Mouse (Mus musculus): ENCODE data around the gene Tmtc4. TPM values are rescaled to one million over a fixed set of nuclear protein-coding genes. Genes with fewer than 3 reads are reported as not detected.
A peak's percentile ranks its signal among the peaks of the same experiment; 100 is the strongest.

Tmtc4 gene
- total and polyA plus RNA-seq, 2 experiments from 2014 or later, result 9.3 to 17.2 TPM

GRCm38 (mm10) chr14:123015687-123016086, 31.9 kb upstream of the Tmtc4 start:
- TF ChIP-seq CTCF (IDR thresholded peaks at IDR 0.05; ENCODE audit: low read depth) (no peak), EP300 (IDR thresholded peaks at IDR 0.05; ENCODE audit: low read depth) (no peak)

DNA sequence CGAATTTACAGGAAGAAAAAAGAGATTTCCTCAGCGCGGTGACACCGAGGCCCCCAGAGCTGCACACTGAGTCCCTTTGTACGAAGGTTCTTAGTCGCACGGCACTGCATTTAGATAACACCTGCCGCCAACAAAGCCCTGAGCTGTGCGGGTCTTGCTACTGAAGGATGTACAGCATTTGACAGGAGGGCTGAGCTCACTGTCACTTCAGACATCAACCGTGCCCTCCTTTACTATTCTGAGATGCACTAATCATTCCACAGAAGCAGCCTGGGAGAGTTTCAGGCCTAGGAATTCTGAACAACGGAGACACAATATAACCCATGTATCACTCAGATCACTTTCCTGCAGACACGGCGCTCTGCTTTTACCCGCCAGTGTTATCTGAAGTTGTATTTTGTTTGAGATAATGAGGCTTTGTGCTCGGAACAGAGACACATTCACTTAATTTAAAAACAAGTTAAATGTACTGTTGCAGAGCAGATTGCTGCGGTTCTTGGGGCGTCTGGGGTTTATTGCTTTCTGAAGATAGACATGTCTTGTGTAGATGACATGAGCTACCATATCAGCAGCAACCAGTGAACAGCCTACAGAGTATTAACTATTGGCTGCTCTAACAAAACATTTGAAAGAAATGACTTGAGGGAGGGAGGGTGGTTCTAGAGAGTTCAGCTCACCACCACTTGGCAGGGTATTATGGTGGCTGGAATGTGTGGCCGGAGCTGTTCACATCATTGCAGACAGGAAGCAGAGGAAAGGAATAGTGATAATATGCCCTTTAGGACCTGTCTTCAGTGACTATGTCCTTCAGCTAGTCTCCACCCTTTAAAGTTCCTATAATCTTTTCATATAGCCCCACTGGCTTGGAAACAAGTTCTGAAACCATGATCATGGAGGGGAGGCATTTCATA, 25.5 kb upstream of the Tmtc4 start:
- Histone ChIP-seq H3K27me3 (ENCODE audit: control insufficient read depth, insufficient read depth, low read length) (no peaks in the 10 kb centered on the region), H3K36me3 (replicated peaks; ENCODE audit: control insufficient read depth, insufficient read depth, low read length) (no peaks in the 10 kb centered on the region), H3K4me1 (ENCODE audit: control insufficient read depth, insufficient read depth) (no peaks in the 10 kb centered on the region), H3K9ac (replicated peaks; ENCODE audit: low read depth, low read length) (no peak overlapping the region), H3K9me3 (replicated peaks; ENCODE audit: control insufficient read depth, low read length) (no peaks in the 10 kb centered on the region), H3K4me3 (ENCODE audit: low read depth, low read length) (no peak overlapping the region), H3K4me2 (ENCODE audit: low read depth, low read length) (no peak overlapping the region), H3K27ac (ENCODE audit: low read depth) (no peak overlapping the region)
- 24% methylated on average over 18 of the region's 18 CpGs for WGBS
- TF ChIP-seq EP300 (IDR thresholded peaks at IDR 0.05; ENCODE audit: low read depth) (no peak), CTCF (IDR thresholded peaks at IDR 0.05; ENCODE audit: low read depth) (no peak)
- DNase-seq (ENCODE audit: low spot score), result no peak
- peak; percentile 24; the same call in 1 of the 2 replicates for ATAC-seq (ENCODE audit: insufficient read depth, low read depth)

More at GRCm38 (mm10) chr14:123015687-123016086, 31.9 kb upstream of the Tmtc4 start:
- Histone ChIP-seq H3K9me3 (replicated peaks; ENCODE audit: control insufficient read depth, low read length) (no peaks in the 10 kb centered on the region), H3K4me3 (ENCODE audit: low read depth, low read length) (no peak overlapping the region), H3K4me1 (ENCODE audit: control insufficient read depth, insufficient read depth) (no peaks in the 10 kb centered on the region), H3K36me3 (replicated peaks; ENCODE audit: control insufficient read depth, insufficient read depth, low read length) (no peaks in the 10 kb centered on the region), H3K27ac (ENCODE audit: low read depth) (no peak overlapping the region), H3K9ac (replicated peaks; ENCODE audit: low read depth, low read length) (no peak overlapping the region), H3K27me3 (ENCODE audit: control insufficient read depth, insufficient read depth, low read length) (no peaks in the 10 kb centered on the region), H3K4me2 (ENCODE audit: low read depth, low read length) (no peak overlapping the region)
- DNase-seq (ENCODE audit: low spot score) (no peak), ATAC-seq (ENCODE audit: insufficient read depth, low read depth) (no peak)
- WGBS, result 75% methylated on average over 2 of the region's 2 CpGs

DNA sequence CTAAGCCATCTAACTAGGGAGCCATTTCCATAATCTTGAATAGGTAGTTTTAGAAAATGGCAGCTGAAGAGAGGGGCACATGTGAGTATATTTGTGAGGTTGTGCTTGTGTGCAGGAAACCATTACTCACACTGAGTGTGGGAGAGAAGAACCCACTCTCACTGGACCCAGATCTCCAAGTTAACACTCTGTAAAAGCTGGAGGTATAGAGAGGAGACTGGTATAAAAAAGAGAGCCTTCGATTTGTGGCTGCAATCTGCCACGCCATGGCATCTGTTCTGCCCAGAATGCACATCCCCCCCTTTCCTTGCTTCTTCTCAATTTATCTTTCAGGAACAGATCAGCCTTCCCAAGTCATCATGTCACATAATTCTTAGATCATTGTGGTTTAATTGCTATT, 24.8 kb upstream of the Tmtc4 start:
- no peak for DNase-seq (ENCODE audit: low spot score)
- H3K27me3 ChIP-seq (ENCODE audit: control insufficient read depth, insufficient read depth, low read length), result no peaks in the 10 kb centered on the region
- H3K4me2 ChIP-seq (ENCODE audit: low read depth, low read length), result no peak overlapping the region
- 53% methylated on average over 2 of the region's 2 CpGs for WGBS
- no peak overlapping the region for H3K9ac ChIP-seq (replicated peaks; ENCODE audit: low read depth, low read length)
- TF ChIP-seq EP300 (IDR thresholded peaks at IDR 0.05; ENCODE audit: low read depth) (no peak), CTCF (IDR thresholded peaks at IDR 0.05; ENCODE audit: low read depth) (no peak)
- no peaks in the 10 kb centered on the region for H3K9me3 ChIP-seq (replicated peaks; ENCODE audit: control insufficient read depth, low read length)
- ATAC-seq (ENCODE audit: insufficient read depth, low read depth), result no peak
- H3K4me3 ChIP-seq (ENCODE audit: low read depth, low read length), result no peak overlapping the region
- H3K4me1 ChIP-seq (ENCODE audit: control insufficient read depth, insufficient read depth), result no peaks in the 10 kb centered on the region
- no peak overlapping the region for H3K27ac ChIP-seq (ENCODE audit: low read depth)
- no peaks in the 10 kb centered on the region for H3K36me3 ChIP-seq (replicated peaks; ENCODE audit: control insufficient read depth, insufficient read depth, low read length)

GRCm38 (mm10) chr14:123003715-123004114, 19.9 kb upstream of the Tmtc4 start:
- TF ChIP-seq CTCF (IDR thresholded peaks at IDR 0.05; ENCODE audit: low read depth), result no peak
- no peak for TF ChIP-seq EP300 (IDR thresholded peaks at IDR 0.05; ENCODE audit: low read depth)
- Histone ChIP-seq H3K27me3 (ENCODE audit: control insufficient read depth, insufficient read depth, low read length) (no peaks in the 10 kb centered on the region), H3K27ac (ENCODE audit: low read depth) (no peak overlapping the region), H3K9ac (replicated peaks; ENCODE audit: low read depth, low read length) (no peak overlapping the region), H3K9me3 (replicated peaks; ENCODE audit: control insufficient read depth, low read length) (no peaks in the 10 kb centered on the region), H3K36me3 (replicated peaks; ENCODE audit: control insufficient read depth, insufficient read depth, low read length) (no peaks in the 10 kb centered on the region), H3K4me2 (ENCODE audit: low read depth, low read length) (no peak overlapping the region), H3K4me1 (ENCODE audit: control insufficient read depth, insufficient read depth) (no peaks in the 10 kb centered on the region), H3K4me3 (ENCODE audit: low read depth, low read length) (no peak overlapping the region)
- WGBS, result 80% methylated on average over 1 of the region's 1 CpGs
- DNase-seq (ENCODE audit: low spot score) (no peak), ATAC-seq (ENCODE audit: insufficient read depth, low read depth) (no peak)

- Histone ChIP-seq H3K4me3 (ENCODE audit: low read depth, low read length) (no peak overlapping the region), H3K4me2 (ENCODE audit: low read depth, low read length) (no peak overlapping the region), H3K36me3 (replicated peaks; ENCODE audit: control insufficient read depth, insufficient read depth, low read length) (no peaks in the 10 kb centered on the region), H3K27ac (ENCODE audit: low read depth) (no peak overlapping the region), H3K4me1 (ENCODE audit: control insufficient read depth, insufficient read depth) (no peaks in the 10 kb centered on the region), H3K9ac (replicated peaks; ENCODE audit: low read depth, low read length) (no peak overlapping the region), H3K9me3 (replicated peaks; ENCODE audit: control insufficient read depth, low read length) (no peaks in the 10 kb centered on the region), H3K27me3 (ENCODE audit: control insufficient read depth, insufficient read depth, low read length) (no peaks in the 10 kb centered on the region)
- WGBS, result 36% methylated on average over 3 of the region's 3 CpGs
- TF ChIP-seq EP300 (IDR thresholded peaks at IDR 0.05; ENCODE audit: low read depth) (no peak), CTCF (IDR thresholded peaks at IDR 0.05; ENCODE audit: low read depth) (no peak)
- ATAC-seq (ENCODE audit: insufficient read depth, low read depth) (no peak), DNase-seq (ENCODE audit: low spot score) (no peak)
Observed at GRCm38 (mm10) chr14:123001391-123001790, 17.6 kb upstream of the Tmtc4 start.

Data from heart, postnatal 0 days (tissue).